In genomic region chrX:60178025-60178743, GRCm38 (mm10) we compare ENCODE assay signal across 8 mouse cellular contexts. TPM values are rescaled to one million over a fixed set of nuclear protein-coding genes. Genes with fewer than 3 reads are reported as not detected.
DNase-seq lines count a peak whose midpoint lies in the region; ATAC-seq and TF ChIP-seq lines count a peak whose summit lies in the region.

No protein-coding gene starts in this region.

- H3K36me3 ChIP-seq in kidney, embryonic 16.5 days (ENCODE audit: insufficient read depth, low read length) = no peaks in the 10 kb centered on the region
- no peaks in the 10 kb centered on the region for H3K36me3 ChIP-seq in hindbrain, embryonic 11.5 days (ENCODE audit: control insufficient read depth, insufficient read depth, low read length)
- no peaks in the 10 kb centered on the region for H3K36me3 ChIP-seq in midbrain, embryonic 12.5 days

- WGBS in kidney, embryonic 16.5 days = 17% methylated on average over 18 of the region's 19 CpGs
- 21% methylated on average over 19 of the region's 19 CpGs for WGBS in hindbrain, embryonic 11.5 days
- 17% methylated on average over 19 of the region's 19 CpGs for WGBS in midbrain, embryonic 12.5 days

- H3K27ac ChIP-seq in kidney, embryonic 16.5 days (ENCODE audit: low read length) = no peak overlapping the region
- H3K27ac ChIP-seq in cortical plate, adult 2 months (ENCODE audit: insufficient read depth, low read length) = no peak overlapping the region
- H3K27ac ChIP-seq in hindbrain, embryonic 11.5 days (ENCODE audit: low read depth, low read length) = no peak overlapping the region
- no peak overlapping the region for H3K27ac ChIP-seq in midbrain, embryonic 12.5 days (replicated peaks)

- no peaks in the 10 kb centered on the region for H3K4me1 ChIP-seq in kidney, embryonic 16.5 days (ENCODE audit: insufficient read depth, low read length)
- no peaks in the 10 kb centered on the region for H3K4me1 ChIP-seq in cortical plate, adult 2 months (ENCODE audit: control insufficient read depth, insufficient read depth, low read length)
- no peaks in the 10 kb centered on the region for H3K4me1 ChIP-seq in hindbrain, embryonic 11.5 days (replicated peaks; ENCODE audit: control insufficient read depth, insufficient read depth, low read length)
- peaks cover 3% of the 10 kb centered on the region; the same call in 1 of the 2 replicates for H3K4me1 ChIP-seq in midbrain, embryonic 12.5 days

- H3K9ac ChIP-seq in kidney, embryonic 16.5 days (replicated peaks; ENCODE audit: low read length) = peak overlapping the region; percentile 16; the same call in 1 of the 2 replicates
- no peak overlapping the region for H3K9ac ChIP-seq in hindbrain, embryonic 11.5 days (ENCODE audit: low read depth, low read length)
- H3K9ac ChIP-seq in midbrain, embryonic 12.5 days (replicated peaks) = peak overlapping the region; percentile 41; the same call in 1 of the 2 replicates

- no peak for TF ChIP-seq POLR2A in cortical plate, adult 2 months (IDR thresholded peaks at IDR 0.05; ENCODE audit: extremely low read depth, insufficient read depth, low read length)

- peaks cover 15% of the 10 kb centered on the region for H3K27me3 ChIP-seq in kidney, embryonic 16.5 days (ENCODE audit: insufficient read depth, low read length)
- H3K27me3 ChIP-seq in hindbrain, embryonic 11.5 days (ENCODE audit: control insufficient read depth, insufficient read depth, low read length) = no peaks in the 10 kb centered on the region; the same call in 1 of the 2 replicates
- peaks cover 6% of the 10 kb centered on the region for H3K27me3 ChIP-seq in midbrain, embryonic 12.5 days

- H3K4me2 ChIP-seq in kidney, embryonic 16.5 days (replicated peaks; ENCODE audit: low read depth, low read length) = peak overlapping the region; percentile 65
- H3K4me2 ChIP-seq in hindbrain, embryonic 11.5 days (replicated peaks; ENCODE audit: low read depth, low read length) = peak overlapping the region; percentile 68
- H3K4me2 ChIP-seq in midbrain, embryonic 12.5 days (replicated peaks) = peak overlapping the region; percentile 74

- 0 out of 2 replicates have a peak, but pooled peaks have one; percentile 36 for ATAC-seq in kidney, embryonic 16.5 days (ENCODE audit: low FRiP score, low TSS enrichment)
- ATAC-seq in hindbrain, embryonic 11.5 days (ENCODE audit: low FRiP score) = no peak; the same call in none of the 2 replicates
- ATAC-seq in midbrain, embryonic 12.5 days (ENCODE audit: low FRiP score, low read depth) = peak; percentile 48
- ATAC-seq in erythroblast, adult 5-6 weeks (replicated peaks; ENCODE audit: low FRiP score, poor library complexity, severe bottlenecking) = no peak

- no peak for TF ChIP-seq CTCF in cortical plate, adult 2 months (IDR thresholded peaks at IDR 0.05; ENCODE audit: extremely low read depth, insufficient read depth, low read length)

- DNase-seq in kidney, adult 11 months = no peak
- DNase-seq in hindbrain, embryonic 11.5 days (ENCODE audit: low spot score) = no peak
- DNase-seq in frontal cortex, postnatal 25 days (ENCODE audit: low spot score in 2 of 2) = no peak
- DNase-seq in lung, postnatal 36 days = no peak

- H3K9me3 ChIP-seq in kidney, embryonic 16.5 days (ENCODE audit: low read length) = no peaks in the 10 kb centered on the region
- no peaks in the 10 kb centered on the region for H3K9me3 ChIP-seq in hindbrain, embryonic 11.5 days (ENCODE audit: control insufficient read depth, low read length)
- no peaks in the 10 kb centered on the region for H3K9me3 ChIP-seq in midbrain, embryonic 12.5 days

- H3K4me3 ChIP-seq in kidney, embryonic 16.5 days (ENCODE audit: low read length) = peak overlapping the region; percentile 38
- peak overlapping the region; percentile 16 for H3K4me3 ChIP-seq in cortical plate, adult 2 months (ENCODE audit: insufficient read depth, low read length)
- peak overlapping the region; percentile 35 for H3K4me3 ChIP-seq in hindbrain, embryonic 11.5 days (ENCODE audit: low read depth, low read length)
- H3K4me3 ChIP-seq in midbrain, embryonic 12.5 days = peak overlapping the region; percentile 42

RNA-seq across cellular contexts. Expression of gene Mcf2, which starts 0.7 kb away (rescaled TPM):
- polyA plus RNA-seq in kidney, embryonic 16.5 days (2015; fragmentation: Nextera tagmentation; extraction: Ambion mirVana) = 1.3 and 1.5 TPM in 2 replicates
- 3.1 and 3.4 TPM in 2 replicates for polyA plus RNA-seq in cortical plate, adult 2 months (2012; rRNA removed)
- polyA plus RNA-seq in hindbrain, embryonic 11.5 days (2014; fragmentation: Nextera tagmentation; extraction: Ambion mirVana) = 0.18 and 0.34 TPM in 2 replicates
- polyA plus RNA-seq in midbrain, embryonic 12.5 days (2016; fragmentation: Nextera tagmentation; extraction: Ambion mirVana) = 0.48 and 0.60 TPM in 2 replicates
- total RNA-seq in erythroblast, adult 5-6 weeks (2015; ENCODE audit: low replicate concordance) = 1.5 TPM in 1 of 2 replicates, not detected in the other
- not detected in 2 replicates for total RNA-seq in erythroblast, adult 5-6 weeks (2017; ENCODE audit: low replicate concordance)

Comparison
In these comparisons a context has a peak if more than half of its experiments do, and no peak if none do; other contexts are left out.
1. ATAC-seq: peak in kidney, embryonic 16.5 days (single experiment) and midbrain, embryonic 12.5 days (single experiment); none in hindbrain, embryonic 11.5 days (single experiment) and erythroblast, adult 5-6 weeks (single experiment).
2. Peak in every context shown above with its lines, with median percentiles within 50 percentile points of each other: H3K4me2 ChIP-seq and H3K4me3 ChIP-seq.